10 mouse cellular contexts compared by ENCODE assay signal in the genomic region with DNA sequence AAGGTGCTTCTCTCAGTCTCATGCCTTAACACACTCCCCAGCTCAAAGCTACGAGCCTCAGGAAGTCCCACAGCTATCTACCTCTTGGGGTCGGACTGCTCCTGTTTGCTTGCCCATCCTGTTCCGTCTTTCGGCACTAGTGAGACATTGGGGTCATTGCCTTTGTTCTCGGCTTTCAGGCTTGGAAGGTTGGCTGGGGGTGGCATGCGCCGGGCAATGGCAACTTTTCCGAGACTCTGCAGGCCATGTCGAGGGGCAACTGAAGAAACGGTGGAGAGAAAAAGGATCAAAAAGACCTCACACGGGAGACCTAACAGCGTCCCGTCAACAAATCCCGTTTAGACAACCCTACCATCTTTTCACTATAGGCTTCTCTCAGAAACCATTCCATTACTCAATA. TPM values are rescaled to one million over a fixed set of nuclear protein-coding genes. Genes with fewer than 3 reads are reported as not detected.
A peak's percentile ranks its signal among the peaks of the same experiment; 100 is the strongest.
DNase-seq lines count a peak whose midpoint lies in the region; ATAC-seq and TF ChIP-seq lines count a peak whose summit lies in the region.
"Had no signal": no experiment of that assay in that cellular context is flagged by ENCODE, and none has a peak within 500 bp of the region (broad histone marks: within the 10 kb centered on the region; RNA-seq: fewer than 3 reads in every experiment).

No protein-coding gene starts in this region.

- TF ChIP-seq POLR2A in heart, adult 2 months (IDR thresholded peaks at IDR 0.05; ENCODE audit: insufficient read depth, low read depth, low read length), result no peak
- no peak for TF ChIP-seq POLR2A in ES-Bruce4 (IDR thresholded peaks at IDR 0.05; ENCODE audit: insufficient read depth, low read length)

- H3K36me3 ChIP-seq in heart, adult 2 months (ENCODE audit: control insufficient read depth, insufficient read depth, low read length), result peaks cover 18% of the 10 kb centered on the region
- peaks cover 56% of the 10 kb centered on the region for H3K36me3 ChIP-seq in ES-Bruce4 (ENCODE audit: control insufficient read depth, insufficient read depth, low read length, poor library complexity, severe bottlenecking)
- H3K36me3 ChIP-seq in heart, postnatal 0 days (replicated peaks; ENCODE audit: control insufficient read depth, insufficient read depth, low read length), result peaks cover 50% of the 10 kb centered on the region
- H3K36me3 ChIP-seq in liver, postnatal 0 days (replicated peaks; ENCODE audit: insufficient read depth, low read length), result peaks cover 53% of the 10 kb centered on the region

- no peak for TF ChIP-seq CTCF in heart, adult 2 months (IDR thresholded peaks at IDR 0.05)
- TF ChIP-seq CTCF in ES-Bruce4 (IDR thresholded peaks at IDR 0.05; ENCODE audit: low read depth, low read length), result no peak
- no peak for TF ChIP-seq CTCF in heart, postnatal 0 days (IDR thresholded peaks at IDR 0.05; ENCODE audit: low read depth)
- TF ChIP-seq CTCF in liver, postnatal 0 days (IDR thresholded peaks at IDR 0.05; ENCODE audit: low read depth), result no peak

- WGBS in heart, adult 2 months, result 39% methylated on average over 14 of the region's 14 CpGs
- 61% methylated on average over 14 of the region's 14 CpGs for WGBS in heart, postnatal 0 days
- 74% methylated on average over 14 of the region's 14 CpGs for WGBS in liver, postnatal 0 days (ENCODE audit: insufficient replicate concordance)

- H3K4me3 ChIP-seq in heart, adult 2 months, result no peak overlapping the region; the same call in 1 of the 2 replicates
- no peak overlapping the region for H3K4me3 ChIP-seq in ES-Bruce4 (ENCODE audit: low read depth, low read length)
- no peak overlapping the region for H3K4me3 ChIP-seq in heart, postnatal 0 days (ENCODE audit: low read depth, low read length)
- H3K4me3 ChIP-seq in liver, postnatal 0 days (ENCODE audit: low read depth, low read length), result no peak overlapping the region

- intact Hi-C loops in heart, adult 2 months (cut with DNase I), result loop anchor here (2.0 to 5.0 kb wide), 2 partner anchors 25 to 35 kb away; a partner anchor contains a TSS
- intact Hi-C loops in heart, postnatal 36 days (cut with DNase I), result loop anchor here (5.0 kb wide), 1 partner anchor 35 kb away; a partner anchor contains a TSS

- H3K9ac ChIP-seq in heart, adult 2 months (ENCODE audit: low read depth, low read length), result peak overlapping the region; percentile 5; the same call in 1 of the 2 replicates
- H3K9ac ChIP-seq in ES-Bruce4 (ENCODE audit: low read depth, poor library complexity, severe bottlenecking), result peak overlapping the region; percentile 98; the same call in 1 of the 2 replicates
- peak overlapping the region; percentile 100 for H3K9ac ChIP-seq in heart, postnatal 0 days (replicated peaks; ENCODE audit: low read depth, low read length)
- H3K9ac ChIP-seq in liver, postnatal 0 days (replicated peaks), result 0 out of 2 replicates have a peak overlapping the region, but pooled peaks have one; percentile 13

- TF ChIP-seq EP300 in heart, adult 2 months (IDR thresholded peaks at IDR 0.05; ENCODE audit: insufficient read depth, low read depth, low read length), result no peak
- no peak for TF ChIP-seq EP300 in ES-Bruce4 (IDR thresholded peaks at IDR 0.05; ENCODE audit: insufficient read depth, low read depth, low read length)
- no peak for TF ChIP-seq EP300 in heart, postnatal 0 days (IDR thresholded peaks at IDR 0.05; ENCODE audit: low read depth)
- no peak for TF ChIP-seq EP300 in liver, postnatal 0 days (IDR thresholded peaks at IDR 0.05; ENCODE audit: low read depth)

- peaks cover 9% of the 10 kb centered on the region; the same call in 1 of the 2 replicates for H3K79me2 ChIP-seq in heart, adult 2 months (replicated peaks; ENCODE audit: control insufficient read depth, insufficient read depth, low read length)

- 0 out of 2 replicates have a peak overlapping the region, but pooled peaks have one; percentile 7 for H3K27ac ChIP-seq in heart, adult 2 months
- H3K27ac ChIP-seq in ES-Bruce4 (ENCODE audit: insufficient read depth, low read length), result no peak overlapping the region
- no peak overlapping the region for H3K27ac ChIP-seq in heart, postnatal 0 days (ENCODE audit: low read depth)
- H3K27ac ChIP-seq in liver, postnatal 0 days (ENCODE audit: low read depth), result no peak overlapping the region

- H3K4me2 ChIP-seq in heart, postnatal 0 days (ENCODE audit: low read depth, low read length), result peak overlapping the region; percentile 85
- H3K4me2 ChIP-seq in liver, postnatal 0 days (ENCODE audit: low read depth, low read length), result no peak overlapping the region

- no peak for DNase-seq in heart, adult 2 months
- DNase-seq in heart, postnatal 36 days, result no peak
- DNase-seq in heart, postnatal 0 days (ENCODE audit: low spot score), result no peak
- no peak for DNase-seq in liver, postnatal 0 days
- DNase-seq in embryo, embryonic 11 days, result no peak
- no peak for DNase-seq in ovary, postnatal 14 days (ENCODE audit: low spot score)

- no peaks in the 10 kb centered on the region for H3K27me3 ChIP-seq in heart, adult 2 months (ENCODE audit: control insufficient read depth, insufficient read depth, low read length)
- H3K27me3 ChIP-seq in ES-Bruce4 (ENCODE audit: control insufficient read depth, insufficient read depth, low read length, poor library complexity, severe bottlenecking), result no peaks in the 10 kb centered on the region
- no peaks in the 10 kb centered on the region for H3K27me3 ChIP-seq in heart, postnatal 0 days (ENCODE audit: control insufficient read depth, insufficient read depth, low read length)
- no peaks in the 10 kb centered on the region for H3K27me3 ChIP-seq in liver, postnatal 0 days (ENCODE audit: insufficient read depth, low read length)

- no peak for ATAC-seq in heart, postnatal 0 days (ENCODE audit: insufficient read depth, low read depth)
- no peak for ATAC-seq in liver, postnatal 0 days
- ATAC-seq in granulocyte monocyte progenitor cell, adult 5-6 weeks (replicated peaks; ENCODE audit: poor library complexity, severe bottlenecking), result no peak

- no peaks in the 10 kb centered on the region for H3K9me3 ChIP-seq in ES-Bruce4 (replicated peaks; ENCODE audit: control insufficient read depth, insufficient read depth, low read length, poor library complexity, severe bottlenecking)
- no peaks in the 10 kb centered on the region for H3K9me3 ChIP-seq in heart, postnatal 0 days (replicated peaks; ENCODE audit: control insufficient read depth, low read length)
- no peaks in the 10 kb centered on the region for H3K9me3 ChIP-seq in liver, postnatal 0 days (ENCODE audit: low read length)

- H3K4me1 ChIP-seq in heart, adult 2 months (ENCODE audit: control insufficient read depth, insufficient read depth, low read length), result peaks cover 14% of the 10 kb centered on the region
- no peaks in the 10 kb centered on the region for H3K4me1 ChIP-seq in ES-Bruce4 (ENCODE audit: control insufficient read depth, insufficient read depth, low read length)
- H3K4me1 ChIP-seq in heart, postnatal 0 days (ENCODE audit: control insufficient read depth, insufficient read depth), result peaks cover 23% of the 10 kb centered on the region
- H3K4me1 ChIP-seq in liver, postnatal 0 days (ENCODE audit: insufficient read depth), result peaks cover 21% of the 10 kb centered on the region

RNA-seq across cellular contexts. Expression of a gene that starts 2.6 kb away (rescaled TPM):
- 100 to 1,000 TPM; 132 to 139 TPM for total RNA-seq in heart, adult 2 months (2021)
- polyA plus RNA-seq in heart, adult 2 months (2012; rRNA removed), result 183 and 197 TPM in 2 replicates
- 100 to 1,000 TPM; 122 to 127 TPM for total RNA-seq in heart, postnatal 36 days (2021)
- polyA plus RNA-seq in ES-Bruce4 (2011; ENCODE audit: insufficient read depth, insufficient read length, low read depth, missing spikeins), result 236 and 256 TPM in 2 replicates
- 99.2 and 120 TPM in 2 replicates for total RNA-seq in heart, postnatal 0 days (2014; rRNA removed; ENCODE audit: low replicate concordance)
- polyA plus RNA-seq in heart, postnatal 0 days (2015; fragmentation: Nextera tagmentation; extraction: Ambion mirVana), result 56.6 and 60.7 TPM in 2 replicates
- 28.0 and 32.9 TPM in 2 replicates for polyA plus RNA-seq in liver, postnatal 0 days (2015; fragmentation: Nextera tagmentation; extraction: Ambion mirVana)
- total RNA-seq in granulocyte monocyte progenitor cell, adult 5-6 weeks (2014; fragmentation: Nextera tagmentation), result 254 and 306 TPM in 2 replicates
- 43.2 and 67.9 TPM in 2 replicates for total RNA-seq in granulocyte monocyte progenitor cell, adult 5-6 weeks (2017)

RNA-seq across cellular contexts. Expression of a gene that starts 13.7 kb away (rescaled TPM):
- total RNA-seq in heart, adult 2 months (2021), result 1 to 10 TPM; 2.9 to 3.9 TPM
- 1.5 and 2.0 TPM in 2 replicates for polyA plus RNA-seq in heart, adult 2 months (2012; rRNA removed)
- total RNA-seq in heart, postnatal 36 days (2021), result 1 to 10 TPM; 2.0 to 6.2 TPM
- polyA plus RNA-seq in ES-Bruce4 (2011; ENCODE audit: insufficient read depth, insufficient read length, low read depth, missing spikeins), result 2.1 TPM in 1 of 2 replicates, not detected in the other
- total RNA-seq in heart, postnatal 0 days (2014; rRNA removed; ENCODE audit: low replicate concordance), result 1.8 TPM in 1 of 2 replicates, not detected in the other
- polyA plus RNA-seq in heart, postnatal 0 days (2015; fragmentation: Nextera tagmentation; extraction: Ambion mirVana), result 6.5 and 7.5 TPM in 2 replicates
- polyA plus RNA-seq in liver, postnatal 0 days (2015; fragmentation: Nextera tagmentation; extraction: Ambion mirVana), result 34.1 and 39.1 TPM in 2 replicates
- 15.1 and 20.8 TPM in 2 replicates for total RNA-seq in granulocyte monocyte progenitor cell, adult 5-6 weeks (2014; fragmentation: Nextera tagmentation)
- total RNA-seq in granulocyte monocyte progenitor cell, adult 5-6 weeks (2017), result 7.8 and 14.3 TPM in 2 replicates
- total RNA-seq: hematopoietic stem cell, adult 5-6 weeks had no signal
- polyA plus RNA-seq: C2C12 had no signal

RNA-seq across cellular contexts. Expression of a gene that starts 26.1 kb away (rescaled TPM):
- total RNA-seq in heart, adult 2 months (2021), result 1 to 10 TPM; 4.1 to 4.5 TPM
- 7.2 and 11.3 TPM in 2 replicates for polyA plus RNA-seq in heart, adult 2 months (2012; rRNA removed)
- total RNA-seq in heart, postnatal 36 days (2021), result 1 to 10 TPM; 3.3 to 3.7 TPM
- 2.3 and 2.5 TPM in 2 replicates for polyA plus RNA-seq in ES-Bruce4 (2011; ENCODE audit: insufficient read depth, insufficient read length, low read depth, missing spikeins)
- 6.6 and 52.7 TPM in 2 replicates for total RNA-seq in heart, postnatal 0 days (2014; rRNA removed; ENCODE audit: low replicate concordance)
- 7.0 and 9.7 TPM in 2 replicates for polyA plus RNA-seq in heart, postnatal 0 days (2015; fragmentation: Nextera tagmentation; extraction: Ambion mirVana)
- 41.2 and 44.2 TPM in 2 replicates for polyA plus RNA-seq in liver, postnatal 0 days (2015; fragmentation: Nextera tagmentation; extraction: Ambion mirVana)
- total RNA-seq in granulocyte monocyte progenitor cell, adult 5-6 weeks (2014; fragmentation: Nextera tagmentation), result 78.7 and 89.0 TPM in 2 replicates
- 55.5 and 115 TPM in 2 replicates for total RNA-seq in granulocyte monocyte progenitor cell, adult 5-6 weeks (2017)

RNA-seq across cellular contexts. Expression of a gene that starts 27.1 kb away (rescaled TPM):
- total RNA-seq in heart, adult 2 months (2021), result 100 to 1,000 TPM; 216 to 252 TPM
- 140 and 150 TPM in 2 replicates for polyA plus RNA-seq in heart, adult 2 months (2012; rRNA removed)
- 100 to 1,000 TPM; 243 to 268 TPM for total RNA-seq in heart, postnatal 36 days (2021)
- polyA plus RNA-seq in ES-Bruce4 (2011; ENCODE audit: insufficient read depth, insufficient read length, low read depth, missing spikeins), result 231 and 262 TPM in 2 replicates
- total RNA-seq in heart, postnatal 0 days (2014; rRNA removed; ENCODE audit: low replicate concordance), result 188 and 235 TPM in 2 replicates
- polyA plus RNA-seq in heart, postnatal 0 days (2015; fragmentation: Nextera tagmentation; extraction: Ambion mirVana), result 35.6 and 37.7 TPM in 2 replicates
- 16.5 and 19.7 TPM in 2 replicates for polyA plus RNA-seq in liver, postnatal 0 days (2015; fragmentation: Nextera tagmentation; extraction: Ambion mirVana)
- 93.9 and 111 TPM in 2 replicates for total RNA-seq in granulocyte monocyte progenitor cell, adult 5-6 weeks (2014; fragmentation: Nextera tagmentation)
- 68.8 and 74.0 TPM in 2 replicates for total RNA-seq in granulocyte monocyte progenitor cell, adult 5-6 weeks (2017)

RNA-seq across cellular contexts. Expression of a gene that starts 30.3 kb away (rescaled TPM):
- total RNA-seq in heart, adult 2 months (2021), result not detected
- polyA plus RNA-seq in heart, adult 2 months (2012; rRNA removed), result not detected in 2 replicates
- not detected for total RNA-seq in heart, postnatal 36 days (2021)
- polyA plus RNA-seq in ES-Bruce4 (2011; ENCODE audit: insufficient read depth, insufficient read length, low read depth, missing spikeins), result not detected in 2 replicates
- not detected in 2 replicates for total RNA-seq in heart, postnatal 0 days (2014; rRNA removed; ENCODE audit: low replicate concordance)
- 0.11 TPM in 2 replicates for polyA plus RNA-seq in heart, postnatal 0 days (2015; fragmentation: Nextera tagmentation; extraction: Ambion mirVana)
- 1,209 and 1,216 TPM in 2 replicates for polyA plus RNA-seq in liver, postnatal 0 days (2015; fragmentation: Nextera tagmentation; extraction: Ambion mirVana)
- not detected in 2 replicates for total RNA-seq in granulocyte monocyte progenitor cell, adult 5-6 weeks (2014; fragmentation: Nextera tagmentation)
- total RNA-seq in granulocyte monocyte progenitor cell, adult 5-6 weeks (2017), result 1.2 TPM in 1 of 2 replicates, not detected in the other
- total RNA-seq: hematopoietic stem cell, adult 5-6 weeks had no signal

Comparison
In these comparisons a context has a peak if more than half of its experiments do, and no peak if none do; other contexts are left out.
1. H3K9ac ChIP-seq: peak in every context shown above with its lines; median percentile 100 in heart, postnatal 0 days; 98 in ES-Bruce4; 13 in liver, postnatal 0 days; 5 in heart, adult 2 months.